Mouse (Mus musculus) myocyte (in vitro differentiated cells): ENCODE data around the gene Thumpd3.

Experiments used
- CEBPB ChIP-seq: IDR thresholded peaks from 2 replicates; pipeline ENCODE4 v1.6.1; 2011; ENCODE audit warnings: mild to moderate bottlenecking, moderate library complexity; ENCODE audit not compliant: poor library complexity, insufficient read depth, severe bottlenecking
- E2F4 ChIP-seq: IDR thresholded peaks from one replicate; pipeline ENCODE4 v1.6.1; 2011; ENCODE audit warnings: mild to moderate bottlenecking, control low read depth, moderate library complexity; ENCODE audit not compliant: insufficient read depth
- MAX ChIP-seq: IDR thresholded peaks from one replicate; pipeline ENCODE4 v1.6.1; 2011; ENCODE audit warnings: low read depth, mild to moderate bottlenecking, control low read depth
- MYOD1 ChIP-seq, 3 experiments: IDR thresholded peaks; one replicate each; pipeline ENCODE4 v1.6.1; 2011; ENCODE audit warnings: control low read depth in 2 of 3, low read depth in 2 of 3, mild to moderate bottlenecking in 2 of 3, moderate library complexity in 1 of 3; ENCODE audit not compliant: insufficient read length in 2 of 3, control insufficient read depth in 1 of 3
- MYOG ChIP-seq, 3 experiments: IDR thresholded peaks; one replicate each; pipeline ENCODE4 v1.6.1; 2011; ENCODE audit warnings: control low read depth in 2 of 3, low read depth in 2 of 3, mild to moderate bottlenecking in 2 of 3; ENCODE audit not compliant: insufficient read length in 2 of 3, control insufficient read depth in 1 of 3, insufficient read depth in 1 of 3
- POLR2A ChIP-seq: IDR thresholded peaks from one replicate; pipeline ENCODE4 v1.6.1; 2011; ENCODE audit warnings: low read depth, mild to moderate bottlenecking, control low read depth, moderate library complexity; ENCODE audit not compliant: insufficient read length
- POLR2AphosphoS2 ChIP-seq: IDR thresholded peaks from one replicate; pipeline ENCODE4 v1.6.1; 2011; ENCODE audit warnings: low read depth, control low read depth; ENCODE audit not compliant: insufficient read length
- REST ChIP-seq: IDR thresholded peaks from one replicate; pipeline ENCODE4 v1.6.1; 2011; ENCODE audit warnings: mild to moderate bottlenecking, control low read depth, moderate library complexity; ENCODE audit not compliant: insufficient read depth, insufficient read length
- TCF12 ChIP-seq: IDR thresholded peaks from one replicate; pipeline ENCODE4 v1.6.1; 2011; ENCODE audit warnings: mild to moderate bottlenecking, control low read depth; ENCODE audit not compliant: poor library complexity, insufficient read depth, severe bottlenecking
- TCF3 ChIP-seq: IDR thresholded peaks from one replicate; pipeline ENCODE4 v1.6.1; 2011; ENCODE audit warnings: low read depth, control low read depth; ENCODE audit not compliant: insufficient read length
- USF1 ChIP-seq: IDR thresholded peaks from one replicate; pipeline ENCODE4 v1.6.1; 2011; ENCODE audit warnings: low read depth, mild to moderate bottlenecking, control low read depth, moderate library complexity

DNA sequence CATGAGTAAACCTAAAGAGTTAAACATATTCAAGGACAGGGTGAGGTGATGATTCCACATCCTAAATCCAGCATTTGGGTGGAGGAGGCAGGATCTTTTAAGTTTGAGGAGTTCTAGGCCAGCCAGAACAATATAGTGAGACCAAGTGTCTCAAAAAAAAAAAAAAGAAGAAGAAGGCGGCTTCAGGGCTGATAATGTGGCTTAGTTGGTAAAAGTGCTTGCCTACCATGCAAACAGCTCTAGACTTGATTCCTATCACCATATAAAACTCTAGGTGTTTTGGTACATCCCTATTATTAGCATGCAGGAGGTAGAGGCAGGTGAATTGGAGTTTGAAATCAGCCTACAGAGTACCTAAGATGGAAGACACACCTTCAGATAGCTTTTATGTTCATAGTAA is 49.5 kb downstream of the Thumpd3 start:
- no peak for TF ChIP-seq POLR2A
- TF ChIP-seq TCF12, result no peak
- TF ChIP-seq MAX, result no peak
- no peak for TF ChIP-seq USF1
- TF ChIP-seq REST, result no peak
- no peak for TF ChIP-seq MYOD1 (IDR thresholded peaks at IDR 0.05; ENCODE audit: control insufficient read depth in 1 of 3, insufficient read length in 2 of 3, low read depth in 2 of 3)
- no peak for TF ChIP-seq POLR2AphosphoS2
- TF ChIP-seq MYOG (IDR thresholded peaks at IDR 0.05; ENCODE audit: control insufficient read depth in 1 of 3, insufficient read depth in 1 of 3, insufficient read length in 2 of 3, low read depth in 2 of 3), result no peak
- no peak for TF ChIP-seq CEBPB
- TF ChIP-seq E2F4, result no peak
- TF ChIP-seq TCF3, result no peak
